Mouse (Mus musculus) midbrain, embryonic 13.5 days (tissue): ENCODE data around the gene Tnfaip2. TPM values are rescaled to one million over a fixed set of nuclear protein-coding genes. Genes with fewer than 3 reads are reported as not detected.
A peak's percentile ranks its signal among the peaks of the same experiment; 100 is the strongest.

Source experiments
- ATAC-seq: fragments of 200-750 bp; cut with Nextera tagmentation; 2 replicates; pipeline ENCODE4 v1.8.0; 2017; ENCODE audit warnings: mild to moderate bottlenecking, moderate TSS enrichment, moderate library complexity
- H3K27ac ChIP-seq: fragments of 300-500 bp; sonication (generic); 2 replicates; pipeline ENCODE4 v1.5.1; 2015; ENCODE audit warnings: inconsistent platforms, mild to moderate bottlenecking, moderate library complexity
- H3K27me3 ChIP-seq: fragments of 300-500 bp; sonication (generic); 2 replicates; pipeline ENCODE4 v1.6.1; 2015; ENCODE audit warnings: mild to moderate bottlenecking, inconsistent platforms
- H3K36me3 ChIP-seq: fragments of 300-500 bp; sonication (generic); 2 replicates; pipeline ENCODE4 v1.6.1; 2015; ENCODE audit warnings: mild to moderate bottlenecking, inconsistent platforms
- H3K4me1 ChIP-seq: fragments of 300-500 bp; sonication (generic); replicated peaks from 2 replicates; pipeline ENCODE4 v1.6.1; 2015; ENCODE audit warnings: inconsistent platforms
- H3K4me2 ChIP-seq: fragments of 300-500 bp; sonication (generic); replicated peaks from 2 replicates; pipeline ENCODE4 v1.6.1; 2015; ENCODE audit warnings: moderate library complexity, mild to moderate bottlenecking, inconsistent platforms
- H3K4me3 ChIP-seq: fragments of 300-500 bp; sonication (generic); replicated peaks from 2 replicates; pipeline ENCODE4 v1.5.1; 2015; ENCODE audit warnings: mild to moderate bottlenecking, inconsistent platforms
- H3K9ac ChIP-seq: fragments of 300-500 bp; sonication (generic); replicated peaks from 2 replicates; pipeline ENCODE4 v1.6.1; 2015; ENCODE audit warnings: mild to moderate bottlenecking, inconsistent platforms
- H3K9me3 ChIP-seq: fragments of 300-500 bp; sonication (generic); 2 replicates; pipeline ENCODE4 v1.6.1; 2016; ENCODE audit warnings: mild to moderate bottlenecking, inconsistent platforms
- WGBS: fragments of 180-500 bp; shearing (Covaris S2); methylation state at CpG from one replicate; pipeline ENCODE4 v1.1.7; 2015; 5-methylcytosine and 5-hydroxymethylcytosine counted together
- polyA plus RNA-seq: library from polyadenylated mRNA; unstranded; fragments of >200 nt; fragmentation: Nextera tagmentation; extraction: Ambion mirVana; gene quantifications from 2 replicates; pipeline ENCODE4 v1.2.1, GENCODE M21; 2015

Gene Tnfaip2
- polyA plus RNA-seq, 1 experiment from 2014 or later: 0.28 TPM

DNA sequence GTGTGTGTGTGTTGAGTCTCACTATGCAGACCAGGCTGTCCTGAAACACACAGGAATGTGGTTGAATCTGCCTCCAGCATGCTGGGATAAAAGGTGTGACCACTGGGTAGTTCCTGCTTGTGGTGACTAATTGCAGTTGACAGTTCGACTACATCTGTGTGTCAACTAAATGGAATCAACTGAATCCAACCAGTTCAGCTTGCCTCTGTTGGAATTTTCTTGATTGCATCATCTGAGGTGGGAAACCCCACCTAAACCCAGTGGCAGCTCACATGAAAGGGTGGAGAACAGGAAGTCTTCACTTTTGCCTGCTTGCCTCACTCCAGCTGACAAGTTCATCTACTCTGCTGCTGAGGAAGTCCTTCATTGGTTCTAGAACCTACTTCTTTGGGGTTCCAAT is 28.9 kb downstream of the Tnfaip2 start:
- H3K4me3 ChIP-seq: no peak overlapping the region
- H3K9ac ChIP-seq: no peak overlapping the region
- no peaks in the 10 kb centered on the region for H3K4me1 ChIP-seq
- WGBS: 64% methylated on average over 1 of the region's 1 CpGs
- H3K4me2 ChIP-seq: no peak overlapping the region
- H3K27me3 ChIP-seq: peaks cover 4% of the 10 kb centered on the region; the same call in 1 of the 2 replicates
- no peak for ATAC-seq
- no peaks in the 10 kb centered on the region for H3K36me3 ChIP-seq
- no peaks in the 10 kb centered on the region for H3K9me3 ChIP-seq
- H3K27ac ChIP-seq: no peak overlapping the region

DNA sequence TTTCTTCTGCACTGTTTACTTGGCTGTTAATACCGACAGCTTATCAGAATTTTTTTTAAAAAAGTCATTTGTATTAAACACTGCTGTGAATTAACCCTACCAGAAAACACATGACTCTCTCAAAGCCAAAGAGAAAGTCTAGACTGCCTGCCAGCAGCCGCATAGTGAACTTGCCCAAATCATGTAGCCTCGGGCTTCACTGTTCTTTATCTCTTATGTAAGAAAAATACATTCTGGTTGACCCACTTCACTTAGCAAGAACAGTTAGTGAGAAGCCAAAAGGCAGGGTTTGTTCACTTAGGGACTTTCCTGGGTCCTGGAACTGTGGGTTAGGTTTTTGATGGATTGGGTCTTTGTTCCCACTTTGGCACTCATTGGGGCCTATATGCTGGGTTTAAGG is 29.5 kb downstream of the Tnfaip2 start:
- Histone ChIP-seq H3K4me2 (no peak overlapping the region), H3K4me3 (no peak overlapping the region), H3K27me3 (peaks cover 4% of the 10 kb centered on the region; the same call in 1 of the 2 replicates), H3K9ac (no peak overlapping the region), H3K9me3 (no peaks in the 10 kb centered on the region), H3K36me3 (no peaks in the 10 kb centered on the region), H3K4me1 (no peaks in the 10 kb centered on the region), H3K27ac (no peak overlapping the region)
- WGBS: 89% methylated on average over 3 of the region's 3 CpGs
- no peak for ATAC-seq

DNA sequence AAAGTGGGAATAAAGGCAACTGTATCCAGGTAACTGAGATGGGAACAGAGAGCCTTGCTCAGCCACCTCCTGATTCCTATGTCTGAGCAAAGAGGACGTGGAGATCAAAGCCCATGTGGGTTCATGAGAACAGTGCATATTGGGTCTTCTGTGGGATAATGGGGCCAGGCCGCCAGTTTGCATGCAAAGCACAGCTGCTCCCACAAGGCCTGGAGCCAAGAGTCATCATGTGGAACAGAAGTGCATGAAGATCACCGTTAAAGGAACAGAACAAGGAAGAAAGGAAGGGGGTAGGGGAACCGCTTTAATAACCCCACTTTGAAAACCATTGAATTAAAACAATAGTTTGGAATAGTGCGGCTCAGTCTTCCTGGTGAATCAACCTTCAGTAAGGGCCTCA is 30.6 kb downstream of the Tnfaip2 start:
- Histone ChIP-seq H3K4me1 (no peaks in the 10 kb centered on the region), H3K9ac (no peak overlapping the region), H3K4me2 (no peak overlapping the region), H3K4me3 (no peak overlapping the region), H3K27ac (no peak overlapping the region), H3K27me3 (peaks cover 4% of the 10 kb centered on the region; the same call in 1 of the 2 replicates), H3K36me3 (no peaks in the 10 kb centered on the region), H3K9me3 (no peaks in the 10 kb centered on the region)
- WGBS: 60% methylated on average over 5 of the region's 5 CpGs
- ATAC-seq: no peak

DNA sequence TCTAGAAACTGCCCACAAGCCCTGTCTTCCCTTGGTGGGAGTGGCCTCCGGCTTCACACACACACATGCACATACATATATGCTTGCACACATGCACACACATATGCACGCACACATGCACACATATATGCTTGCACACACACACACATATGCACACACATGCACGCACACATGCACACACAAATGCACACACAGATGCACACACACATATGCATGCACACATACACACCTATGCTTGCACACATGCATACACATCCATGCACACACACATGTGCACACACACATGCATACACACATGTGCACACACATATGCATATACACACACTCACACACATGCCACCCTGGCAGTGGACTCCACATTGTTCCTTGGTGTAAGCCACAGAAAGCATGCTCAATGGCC is 32.1 kb downstream of the Tnfaip2 start:
- 93% methylated on average over 3 of the region's 3 CpGs for WGBS
- no peak overlapping the region for H3K4me2 ChIP-seq
- no peaks in the 10 kb centered on the region for H3K36me3 ChIP-seq
- H3K27ac ChIP-seq: no peak overlapping the region
- no peak for ATAC-seq
- H3K4me1 ChIP-seq: no peaks in the 10 kb centered on the region
- peaks cover 4% of the 10 kb centered on the region; the same call in 1 of the 2 replicates for H3K27me3 ChIP-seq
- H3K4me3 ChIP-seq: no peak overlapping the region
- H3K9ac ChIP-seq: no peak overlapping the region
- H3K9me3 ChIP-seq: no peaks in the 10 kb centered on the region

DNA sequence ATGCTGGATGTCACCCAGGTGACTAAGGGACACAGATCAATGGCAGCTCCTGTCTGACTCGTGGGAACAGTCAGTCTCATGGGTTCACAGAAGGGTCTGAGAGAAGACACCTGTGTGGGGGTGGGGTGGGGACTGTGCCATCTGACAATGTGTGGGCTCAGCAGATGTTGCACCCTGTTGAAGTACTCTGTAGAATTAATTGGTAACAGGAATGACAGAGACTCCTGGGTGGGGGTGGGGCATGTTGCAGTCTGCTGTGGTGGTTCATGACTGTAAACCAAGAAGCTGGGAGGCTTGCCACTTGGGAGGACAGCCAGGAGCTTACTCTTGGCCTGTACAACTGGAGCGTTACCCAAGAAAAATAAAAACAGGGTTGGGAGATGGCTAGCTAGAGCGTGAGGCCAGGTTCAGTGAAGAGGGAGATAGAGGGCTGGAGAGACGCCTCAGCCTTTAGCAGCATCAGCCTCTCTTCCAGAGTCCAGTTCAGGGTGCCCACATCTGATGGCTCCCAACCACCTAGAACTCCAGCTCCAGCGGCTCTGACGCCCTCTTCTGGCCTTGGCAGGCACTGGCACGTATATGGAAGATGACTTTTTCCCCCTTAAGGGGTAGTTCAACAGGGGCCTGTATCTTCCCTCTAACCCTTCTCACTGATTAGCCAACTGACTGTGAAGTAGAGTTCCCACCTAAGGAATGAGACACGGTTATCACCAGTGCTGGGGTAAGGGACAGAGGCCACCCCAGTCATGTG is 32.8 kb downstream of the Tnfaip2 start:
- peaks cover 4% of the 10 kb centered on the region; the same call in 1 of the 2 replicates for H3K27me3 ChIP-seq
- H3K9me3 ChIP-seq: no peaks in the 10 kb centered on the region
- no peak overlapping the region for H3K4me2 ChIP-seq
- 58% methylated on average over 8 of the region's 8 CpGs for WGBS
- H3K36me3 ChIP-seq: no peaks in the 10 kb centered on the region
- H3K4me3 ChIP-seq: no peak overlapping the region
- no peak for ATAC-seq
- H3K9ac ChIP-seq: no peak overlapping the region
- H3K27ac ChIP-seq: no peak overlapping the region
- no peaks in the 10 kb centered on the region for H3K4me1 ChIP-seq

DNA sequence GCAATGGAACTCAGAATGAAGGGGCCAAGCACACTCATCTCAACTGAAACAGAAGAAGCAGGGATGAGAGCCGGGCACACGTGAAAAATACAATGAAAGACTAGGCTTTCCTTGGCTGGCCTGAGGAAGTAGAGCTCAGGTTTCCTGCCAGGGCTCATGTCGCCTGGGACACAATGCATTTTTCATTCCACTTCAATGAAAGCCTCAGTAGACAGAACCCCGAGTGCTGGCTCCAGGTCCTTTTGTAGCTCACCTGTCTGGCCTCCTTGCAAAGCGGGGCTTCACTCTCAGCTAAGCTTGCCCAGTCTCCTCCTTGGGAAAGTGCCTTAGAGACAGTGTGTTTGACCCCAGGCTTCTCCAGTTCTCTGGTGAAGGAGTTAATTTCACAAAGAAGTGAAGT is 36.7 kb downstream of the Tnfaip2 start:
- H3K9ac ChIP-seq: no peak overlapping the region
- no peak for ATAC-seq
- peaks cover 17% of the 10 kb centered on the region for H3K27me3 ChIP-seq
- no peaks in the 10 kb centered on the region for H3K9me3 ChIP-seq
- H3K4me3 ChIP-seq: no peak overlapping the region
- no peak overlapping the region for H3K27ac ChIP-seq
- H3K36me3 ChIP-seq: no peaks in the 10 kb centered on the region
- H3K4me1 ChIP-seq: peaks cover 8% of the 10 kb centered on the region; the same call in 1 of the 2 replicates
- 71% methylated on average over 5 of the region's 5 CpGs for WGBS
- H3K4me2 ChIP-seq: no peak overlapping the region

DNA sequence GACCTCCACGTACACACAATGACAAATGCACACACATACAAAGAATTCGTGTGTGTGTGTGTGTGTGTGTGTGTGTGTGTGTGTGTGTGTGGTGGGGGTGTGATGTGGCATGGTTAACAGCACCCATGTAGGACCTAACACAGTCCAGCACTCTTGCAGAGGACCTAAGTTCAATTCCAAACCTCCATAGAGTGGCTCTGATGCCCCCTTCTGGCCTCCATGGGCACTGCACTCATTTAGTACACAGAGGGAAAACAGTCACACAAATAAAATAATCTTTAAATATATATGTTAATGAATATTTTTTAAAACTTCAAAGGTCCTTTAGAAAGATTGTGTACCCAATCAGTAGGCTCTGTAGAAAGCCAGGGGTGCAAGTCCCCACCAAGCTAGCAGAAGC is 37.6 kb downstream of the Tnfaip2 start:
- Histone ChIP-seq H3K9me3 (no peaks in the 10 kb centered on the region), H3K27ac (no peak overlapping the region), H3K36me3 (no peaks in the 10 kb centered on the region), H3K4me1 (peaks cover 12% of the 10 kb centered on the region), H3K27me3 (peaks cover 26% of the 10 kb centered on the region), H3K9ac (no peak overlapping the region), H3K4me3 (no peak overlapping the region), H3K4me2 (no peak overlapping the region)
- 74% methylated on average over 2 of the region's 2 CpGs for WGBS
- no peak for ATAC-seq

DNA sequence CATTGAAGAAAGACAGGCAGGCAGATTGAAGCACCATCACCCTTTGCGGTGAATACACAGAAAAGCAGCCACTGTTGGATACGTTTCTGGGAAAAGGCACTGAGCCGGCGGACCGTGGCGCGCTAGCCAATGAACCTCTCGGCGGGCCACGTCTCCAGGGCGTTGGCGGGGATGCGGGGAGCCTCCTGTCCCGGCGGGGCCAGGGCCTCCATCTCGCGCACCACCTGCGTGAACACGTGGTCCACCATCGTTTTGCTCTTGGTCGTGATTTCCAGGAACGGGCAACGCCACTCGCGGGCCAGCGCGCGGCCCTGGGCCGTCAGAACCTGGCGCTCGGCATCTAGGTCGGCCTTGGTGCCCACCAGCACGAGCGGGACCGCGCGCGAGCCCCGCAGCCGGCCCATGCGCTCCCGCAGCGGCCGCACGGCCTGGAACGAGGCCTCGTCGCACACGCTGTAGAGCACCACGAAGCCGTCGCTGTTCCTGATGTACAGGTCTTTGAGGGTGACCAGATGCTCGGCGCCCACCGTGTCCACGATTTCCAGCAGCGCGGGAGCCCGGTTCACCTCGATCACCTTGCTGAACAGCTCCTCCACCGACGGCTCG is 42.9 kb downstream of the Tnfaip2 start:
- 1% methylated on average over 62 of the region's 63 CpGs for WGBS
- H3K36me3 ChIP-seq: no peaks in the 10 kb centered on the region
- H3K4me1 ChIP-seq: peaks cover 28% of the 10 kb centered on the region
- no peak overlapping the region for H3K27ac ChIP-seq
- H3K4me2 ChIP-seq: peak overlapping the region; percentile 57
- H3K27me3 ChIP-seq: peaks cover 69% of the 10 kb centered on the region
- peak; percentile 50 for ATAC-seq
- no peaks in the 10 kb centered on the region for H3K9me3 ChIP-seq
- H3K9ac ChIP-seq: no peak overlapping the region; the same call in 1 of the 2 replicates
- peak overlapping the region; percentile 37 for H3K4me3 ChIP-seq

DNA sequence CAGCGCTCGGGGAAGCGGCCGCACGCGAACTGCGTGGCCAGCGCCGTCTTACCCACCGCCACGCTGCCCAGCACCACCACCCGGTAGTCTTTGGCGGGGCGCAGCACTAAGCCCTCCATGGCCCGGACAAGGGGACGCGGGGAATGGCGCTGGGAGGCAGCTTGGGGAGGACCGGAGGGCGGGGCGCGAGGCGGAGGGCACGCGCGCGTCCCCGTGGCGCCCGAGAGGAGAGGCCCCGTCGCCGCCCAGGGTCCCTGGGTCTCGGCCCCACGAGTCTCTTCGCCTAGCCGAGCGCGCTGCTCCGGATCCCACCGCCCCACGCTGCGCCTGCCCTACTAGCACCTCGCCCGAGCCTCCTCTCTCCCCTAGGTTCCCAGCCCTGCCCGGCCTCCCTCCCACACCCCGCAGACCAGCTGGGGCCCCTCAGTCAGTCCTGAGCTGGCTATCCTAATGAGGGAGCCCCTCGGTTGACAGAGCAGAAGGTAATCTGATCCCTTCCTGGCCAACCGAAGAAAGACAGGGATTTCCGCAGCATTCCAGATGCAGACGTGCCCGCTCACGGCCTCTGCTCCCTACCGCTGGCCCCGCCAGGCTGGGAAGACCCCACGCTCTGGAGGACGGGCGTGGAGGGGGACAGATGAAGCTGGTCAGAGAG is 43.5 kb downstream of the Tnfaip2 start, which contains the start of gene Gm266:
TSS of gene Gm266 (minus strand) at position 172 of the 655 bp plus-strand sequence.
- H3K4me1 ChIP-seq: peaks cover 27% of the 10 kb centered on the region
- peak; percentile 79 for ATAC-seq

DNA sequence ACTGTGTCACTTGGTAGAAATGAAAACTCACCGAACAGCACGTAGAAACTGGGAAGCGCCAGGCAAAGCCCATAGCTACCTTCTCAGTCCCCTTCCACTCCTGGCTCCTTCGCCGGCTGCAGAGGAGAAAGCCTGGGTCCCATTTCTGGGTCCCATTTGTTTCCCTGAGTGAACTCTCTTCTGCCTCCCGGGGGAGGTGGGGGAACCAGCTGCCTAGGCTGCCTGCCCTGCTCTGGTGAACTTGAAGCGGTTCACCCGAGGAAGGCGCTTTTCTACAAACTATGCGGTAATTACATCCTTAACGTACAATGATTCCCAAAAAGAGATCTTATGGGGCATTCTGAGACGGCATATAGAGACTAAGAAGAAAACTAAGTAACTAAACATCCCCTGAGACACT is 44.2 kb downstream of the Tnfaip2 start:
- peaks cover 69% of the 10 kb centered on the region for H3K27me3 ChIP-seq

More for the DNA sequence above, 43.5 kb downstream of the Tnfaip2 start, which contains the start of gene Gm266:
- Histone ChIP-seq H3K27ac (no peak within 1 kb of the TSS), H3K9ac (peak within 1 kb of the TSS; percentile 30), H3K4me2 (peak within 1 kb of the TSS; percentile 57), H3K27me3 (peaks cover 69% of the 10 kb centered on the region), H3K4me3 (peak within 1 kb of the TSS; percentile 37), H3K36me3 (no peaks in the 10 kb centered on the region), H3K9me3 (no peaks in the 10 kb centered on the region)
- under 1% methylated on average over 44 of the region's 58 CpGs for WGBS

DNA sequence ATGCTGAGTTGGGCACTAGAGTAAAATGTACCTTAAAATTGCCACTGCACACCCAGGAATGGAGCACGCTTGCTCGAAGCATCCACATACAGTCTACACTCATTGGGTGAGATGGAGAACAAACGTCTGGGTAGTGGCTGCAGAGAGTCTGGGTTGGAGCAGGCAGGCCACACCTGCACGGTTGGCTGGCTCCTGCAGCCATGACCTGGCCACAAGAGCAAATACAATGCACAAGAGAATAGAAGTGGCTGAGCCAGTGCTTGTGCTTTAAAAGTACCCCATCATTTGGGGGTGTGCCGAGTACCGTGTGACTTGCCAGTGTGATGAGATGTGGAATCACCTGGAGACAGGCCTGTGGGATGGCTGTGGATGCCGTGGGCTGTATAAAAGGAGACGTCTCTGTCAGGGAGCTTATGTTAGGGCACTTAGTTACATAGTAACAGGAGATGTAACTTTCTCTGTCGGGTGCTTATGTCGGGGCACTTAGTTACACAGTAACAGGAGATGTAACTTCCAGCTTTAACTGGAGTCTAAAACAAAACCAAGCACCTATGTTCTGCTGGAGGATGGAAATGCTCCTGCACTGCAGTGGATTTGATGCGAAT is 47.1 kb downstream of the Tnfaip2 start:
- Histone ChIP-seq H3K36me3 (no peaks in the 10 kb centered on the region), H3K27me3 (peaks cover 48% of the 10 kb centered on the region), H3K4me2 (no peak overlapping the region), H3K4me3 (no peak overlapping the region), H3K9ac (no peak overlapping the region), H3K9me3 (no peaks in the 10 kb centered on the region), H3K27ac (no peak overlapping the region), H3K4me1 (peaks cover 20% of the 10 kb centered on the region)
- no peak for ATAC-seq
- WGBS: 77% methylated on average over 11 of the region's 11 CpGs

More for the DNA sequence above, 44.2 kb downstream of the Tnfaip2 start:
- Histone ChIP-seq H3K9me3 (no peaks in the 10 kb centered on the region), H3K36me3 (no peaks in the 10 kb centered on the region), H3K4me2 (peak overlapping the region; percentile 57), H3K9ac (no peak overlapping the region), H3K4me1 (peaks cover 20% of the 10 kb centered on the region), H3K27ac (no peak overlapping the region), H3K4me3 (peak overlapping the region; percentile 37; the same call in 1 of the 2 replicates)
- WGBS: 5% methylated on average over 12 of the region's 12 CpGs
- no peak for ATAC-seq

DNA sequence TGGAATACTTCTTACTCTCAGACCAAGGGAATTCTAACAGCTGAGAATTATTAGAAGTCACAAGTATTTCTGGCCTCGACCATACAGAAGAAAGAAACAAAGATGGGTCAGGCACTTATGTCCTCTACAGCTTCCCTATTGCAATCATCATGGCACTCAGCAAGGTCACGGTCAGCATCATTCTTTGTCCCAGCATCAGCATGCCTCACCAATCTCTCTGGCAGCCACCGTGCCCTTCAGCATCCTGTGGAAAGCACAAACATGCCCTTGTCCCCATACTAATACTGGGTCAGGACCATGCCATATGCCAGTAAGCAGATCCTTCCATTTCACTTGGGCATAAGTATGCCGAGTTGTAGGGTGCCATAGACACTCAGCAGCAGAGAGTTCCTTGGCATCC is 52.7 kb downstream of the Tnfaip2 start:
- Histone ChIP-seq H3K4me3 (no peak overlapping the region), H3K27me3 (no peaks in the 10 kb centered on the region), H3K4me2 (no peak overlapping the region), H3K36me3 (no peaks in the 10 kb centered on the region), H3K27ac (no peak overlapping the region), H3K9ac (no peak overlapping the region), H3K4me1 (no peaks in the 10 kb centered on the region), H3K9me3 (no peaks in the 10 kb centered on the region)
- 82% methylated on average over 4 of the region's 4 CpGs for WGBS
- ATAC-seq: no peak
